Mouse (Mus musculus): ENCODE measurements around the gene Gps2. TPM values are rescaled to one million over a fixed set of nuclear protein-coding genes. Genes with fewer than 3 reads are reported as not detected.
A peak's percentile ranks its signal among the peaks of the same experiment; 100 is the strongest.

Gene Gps2
- 10 to 100 TPM; 26.2 to 27.5 TPM for total RNA-seq (2021)
- long read RNA-seq, experiment 1, transcript Gps2-201 (10 exons, 1,220 nt) = minor isoform, 9 of 32 reads
- long read RNA-seq, experiment 1, transcript Gps2-203 (11 exons, 1,159 nt) = major isoform, 16 of 32 reads
- long read RNA-seq, experiment 1, partial matches to known transcripts = 6 of 32 reads
- long read RNA-seq, experiment 1, other reads (novel, unspliced or antisense) = 1 of 32 reads
- long read RNA-seq, experiment 2, transcript Gps2-203 (11 exons, 1,159 nt) = major isoform, 6 of 13 reads
- long read RNA-seq, experiment 2, partial matches to known transcripts = 1 of 13 reads
- long read RNA-seq, experiment 2, other reads (novel, unspliced or antisense) = 2 of 13 reads

- peak; percentile 95 to 97 for DNase-seq
These were observed at the start of gene Gps2 for GRCm38 (mm10) chr11:69913554-69914371. Gene Gps2 (plus strand): TSS chr11:69913888.

DNA sequence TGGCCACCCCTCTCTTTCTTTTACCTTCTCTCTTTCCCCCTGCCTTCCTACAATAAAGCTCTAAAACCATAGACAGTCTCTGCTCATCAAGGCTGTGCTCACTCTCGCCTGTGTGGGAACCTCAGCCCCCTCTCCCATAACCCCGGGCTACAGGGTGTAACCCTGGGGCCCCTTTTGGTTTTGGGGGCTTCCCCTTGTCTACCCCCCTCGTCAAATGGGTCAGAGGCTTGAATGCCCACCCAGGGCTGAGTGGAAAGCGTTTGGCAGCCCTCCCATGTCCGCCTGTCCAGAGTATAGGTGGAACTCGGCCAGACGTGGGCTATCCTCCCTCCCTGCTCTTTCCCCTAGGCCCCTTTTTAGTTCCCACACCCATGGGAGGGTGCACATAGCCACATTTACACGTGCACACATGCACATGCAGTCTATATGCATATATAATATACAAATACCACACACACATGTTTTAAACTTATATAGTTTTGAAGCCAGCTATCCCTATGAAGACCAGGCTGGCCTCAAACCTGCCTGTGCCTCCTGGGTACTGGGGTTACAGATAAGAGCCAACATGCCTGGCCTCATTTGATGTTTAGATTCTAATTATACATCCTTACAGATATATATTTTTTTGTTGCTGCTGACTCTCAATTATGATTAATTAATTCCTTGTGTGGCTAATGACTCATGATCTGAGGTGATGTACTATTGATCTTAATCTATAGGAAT lies 49.4 kb upstream of the Gps2 start:
- DNase-seq = no peak

DNA sequence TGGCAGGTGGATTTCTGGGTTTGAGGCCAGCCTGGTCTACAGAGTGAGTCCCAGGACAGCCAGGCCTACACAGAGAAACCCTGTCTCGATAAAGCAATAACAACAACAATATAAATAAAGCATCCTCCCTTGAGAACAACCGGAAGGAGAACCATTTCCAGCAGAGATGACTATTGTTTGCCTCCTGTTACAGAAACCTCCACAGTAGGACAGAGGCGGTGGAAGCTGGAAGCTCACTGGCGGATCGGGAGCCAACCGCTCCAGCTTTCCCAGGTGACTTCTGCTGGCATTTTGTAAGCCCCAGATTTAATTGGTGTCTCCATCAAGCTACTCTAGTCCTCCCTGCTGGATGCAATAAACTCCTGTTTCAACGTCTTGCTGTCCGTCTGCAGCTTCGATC lies 48.1 kb upstream of the Gps2 start:
- DNase-seq = no peak

DNA sequence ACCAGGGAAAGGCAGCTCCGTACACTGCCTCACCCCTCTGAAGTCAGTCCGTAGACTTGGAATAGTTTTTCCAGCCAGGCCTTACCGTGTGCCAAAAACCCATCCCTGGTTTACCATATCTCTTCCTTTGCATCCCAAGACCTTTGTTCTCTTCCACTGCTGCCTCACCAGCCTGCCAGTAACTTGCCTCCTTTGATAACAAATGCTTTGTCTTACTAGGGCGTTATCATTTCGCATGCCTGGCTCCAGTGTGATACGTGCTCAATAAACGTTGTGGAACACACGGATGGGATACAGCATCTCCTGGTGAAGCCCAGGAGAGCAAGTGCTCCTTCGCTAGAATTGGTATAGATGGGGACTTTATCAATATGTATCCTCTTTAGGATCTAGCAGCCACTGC lies 46.4 kb upstream of the Gps2 start:
- no peak for DNase-seq

DNA sequence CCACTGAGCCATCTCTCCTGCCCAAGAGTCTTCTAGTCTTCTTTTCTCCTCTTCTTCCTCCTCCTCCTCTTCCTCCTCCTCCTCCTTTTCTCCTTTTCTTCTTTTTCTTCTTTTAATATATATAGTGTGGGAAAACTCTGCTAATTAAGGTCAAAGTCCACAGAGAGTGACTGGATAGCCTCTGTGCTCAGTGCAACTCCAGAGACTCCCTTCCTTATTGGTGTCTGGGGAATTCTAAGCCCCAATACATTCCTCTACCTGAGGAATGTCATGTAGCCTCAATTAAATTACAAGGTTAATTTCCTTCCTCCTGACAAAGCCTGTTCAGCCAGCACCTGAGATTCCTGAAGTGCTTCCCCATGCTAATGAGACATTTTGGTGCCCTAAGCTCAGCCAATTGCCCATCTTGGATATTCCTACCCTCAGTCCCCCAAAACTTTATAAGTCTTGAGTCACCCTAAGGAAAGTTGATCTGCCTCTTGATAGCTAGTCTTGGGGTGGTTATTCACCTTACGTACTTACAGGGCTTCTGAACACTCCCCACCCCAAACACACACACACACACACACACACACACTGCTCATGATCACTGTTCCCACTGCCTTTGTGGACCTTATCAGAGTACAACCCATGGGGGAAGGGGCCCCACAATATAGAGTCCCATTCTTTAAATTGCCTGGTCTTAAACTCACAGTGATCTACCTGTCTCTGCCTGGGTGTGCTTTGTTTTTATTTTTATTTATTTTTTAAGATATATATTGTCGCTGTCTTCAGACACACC lies 43.2 kb upstream of the Gps2 start:
- no peak for DNase-seq

- DNase-seq = no peak
These were observed 41.9 kb upstream of the Gps2 start for GRCm38 (mm10) chr11:69871822-69872221.

GRCm38 (mm10) chr11:69872451-69872850 lies 41.2 kb upstream of the Gps2 start:
- DNase-seq = no peak

GRCm38 (mm10) chr11:69876186-69876585 lies 37.5 kb upstream of the Gps2 start:
- peak; percentile 69 to 86 for DNase-seq

GRCm38 (mm10) chr11:69876867-69877266 lies 36.8 kb upstream of the Gps2 start:
- DNase-seq = peak; percentile 90 to 92

GRCm38 (mm10) chr11:69877878-69878277 lies 35.8 kb upstream of the Gps2 start, which contains the start of gene Tmem95:
Gene Tmem95 (minus strand): TSS chr11:69878018.
- DNase-seq = no peak

GRCm38 (mm10) chr11:69878399-69878798 lies 35.3 kb upstream of the Gps2 start:
- no peak for DNase-seq

DNA sequence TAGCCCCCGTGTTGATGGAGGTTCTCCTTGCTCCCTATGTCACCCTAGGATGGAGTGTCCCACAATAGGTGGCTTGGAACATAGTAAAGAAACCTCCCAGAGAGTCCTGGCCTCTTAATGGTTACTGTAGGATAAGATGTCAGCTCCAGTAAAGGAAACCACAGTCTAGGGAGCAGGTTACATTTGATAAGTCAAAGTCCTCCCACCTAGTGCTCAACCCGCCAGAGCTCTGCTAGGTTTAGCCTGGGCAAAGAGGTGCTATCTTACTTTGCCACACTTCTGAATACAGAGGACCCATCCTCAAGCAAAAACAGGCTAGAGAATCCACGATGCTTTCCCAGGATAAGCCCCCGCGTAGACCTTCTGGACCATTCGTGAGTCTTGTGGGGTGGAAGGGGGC lies 34.7 kb upstream of the Gps2 start:
- no peak for DNase-seq

DNA sequence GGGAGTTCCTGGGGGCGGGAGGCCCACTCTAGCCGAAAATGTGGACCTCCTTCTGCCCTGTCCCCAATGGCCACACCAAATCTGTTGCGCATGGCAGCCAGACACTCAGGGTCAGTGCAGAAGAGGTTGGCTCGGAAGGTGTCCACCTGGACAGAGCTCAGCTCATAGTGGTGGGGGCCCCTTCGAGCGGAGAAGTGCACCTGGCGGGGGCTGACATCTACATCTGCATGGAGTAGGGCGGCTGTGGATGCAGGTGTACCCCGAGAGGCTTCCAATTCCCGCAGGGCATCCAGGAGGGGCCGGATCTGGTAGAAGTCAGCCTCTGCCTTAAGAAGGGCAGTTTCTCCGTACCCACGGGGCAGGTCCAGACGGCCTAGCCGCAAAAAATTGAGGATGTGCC lies 34.0 kb upstream of the Gps2 start:
- no peak for DNase-seq

GRCm38 (mm10) chr11:69880506-69880852 lies 33.2 kb upstream of the Gps2 start:
- no peak for DNase-seq

DNA sequence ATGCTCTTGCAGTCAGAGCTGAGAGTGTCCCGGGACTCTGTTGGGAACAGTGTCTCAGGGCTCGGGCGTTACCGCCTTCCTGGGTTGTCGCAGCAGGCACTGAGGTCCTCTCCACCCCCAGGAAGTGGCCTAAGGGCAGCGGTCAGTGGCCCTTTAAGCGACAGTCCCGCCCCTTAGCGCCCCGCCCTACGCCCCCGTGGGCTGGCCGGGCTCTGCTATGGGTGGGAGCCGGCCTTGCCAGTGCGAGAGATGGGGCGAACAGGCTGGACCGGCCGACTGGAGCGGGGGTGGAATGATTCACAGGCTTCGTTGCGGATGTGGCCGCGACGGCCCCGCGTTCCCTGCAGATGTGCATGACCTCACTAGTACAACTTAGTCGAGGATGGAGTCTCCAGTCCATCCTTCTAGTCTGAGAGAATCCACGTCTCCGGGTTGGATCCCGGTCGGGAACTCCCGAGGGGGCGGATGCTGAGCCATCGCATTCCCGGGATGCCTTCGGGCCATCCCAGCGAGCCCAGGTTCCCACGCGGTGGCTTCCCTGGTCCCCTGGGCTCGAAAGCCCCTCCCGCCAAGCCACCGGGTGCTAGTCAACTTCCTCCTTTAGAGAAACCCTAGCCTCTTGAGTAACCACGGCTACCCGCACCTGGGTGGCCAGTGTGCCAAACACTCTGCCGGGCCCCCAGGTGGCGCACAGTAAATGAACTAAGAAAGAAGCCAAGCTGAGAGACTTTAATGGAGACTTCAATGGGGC lies 32.7 kb upstream of the Gps2 start, which contains the start of gene Kctd11:
Gene Kctd11 (minus strand): TSS at position 554 of the 751 bp plus-strand sequence.
- DNase-seq = peak; percentile 95 to 97

- no peak for DNase-seq
These were observed 31.7 kb upstream of the Gps2 start for GRCm38 (mm10) chr11:69881787-69882670.

GRCm38 (mm10) chr11:69883066-69883465 lies 30.6 kb upstream of the Gps2 start:
- DNase-seq = no peak

DNA sequence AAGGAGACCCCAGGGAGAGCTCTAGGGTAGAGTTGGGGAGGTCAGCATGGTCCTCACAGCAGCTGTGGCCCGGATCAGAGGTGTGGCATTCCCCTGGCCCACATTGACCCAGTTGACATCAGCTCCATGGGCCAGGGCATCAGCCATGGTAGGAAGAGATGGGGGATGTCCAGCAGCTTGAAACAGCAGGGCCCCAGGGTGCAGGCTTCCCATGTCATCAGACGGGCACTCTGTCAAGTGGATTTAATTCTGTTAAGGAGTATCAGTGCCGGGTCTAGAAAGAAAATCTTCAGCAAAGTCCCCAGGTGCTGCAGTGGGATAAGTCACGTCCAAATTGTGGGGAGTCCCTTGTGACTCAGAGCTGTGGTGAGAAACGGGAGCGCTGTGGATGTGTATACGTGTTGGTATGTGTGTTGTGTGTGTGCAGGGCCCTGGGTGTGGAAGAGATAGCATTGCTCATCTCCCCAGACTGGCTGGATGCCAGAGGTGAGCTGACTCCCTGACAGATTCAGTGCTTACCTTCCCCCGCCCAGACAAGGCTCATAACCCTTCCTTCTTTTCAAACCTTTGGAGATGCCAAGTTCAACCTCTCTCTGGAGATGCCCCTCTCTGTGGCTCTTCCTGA lies 30.0 kb upstream of the Gps2 start:
- no peak for DNase-seq

DNA sequence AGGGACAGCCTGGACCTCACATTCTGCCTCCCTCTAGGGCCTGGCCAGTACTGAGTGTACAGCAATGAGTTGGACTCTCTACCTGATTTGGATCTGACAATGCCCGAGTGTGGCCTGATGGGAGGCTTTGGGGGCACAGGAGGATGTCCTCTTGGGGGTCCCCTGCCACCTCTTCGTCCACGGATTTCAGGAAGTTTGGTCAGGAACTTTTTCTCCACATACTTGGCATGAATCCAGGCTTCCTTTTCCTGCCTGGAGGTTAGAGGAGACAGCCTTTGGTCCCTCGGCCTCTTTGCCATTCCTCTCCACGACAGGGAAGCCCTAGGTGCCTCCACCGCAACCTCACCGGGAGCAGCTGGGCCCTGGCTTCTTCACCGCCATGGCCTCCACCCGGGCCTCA lies 29.4 kb upstream of the Gps2 start:
- peak in 1 of 2 experiments; percentile 40 for DNase-seq

GRCm38 (mm10) chr11:69884663-69885062 lies 29.0 kb upstream of the Gps2 start:
- no peak for DNase-seq

Data from heart, adult 18-20 months (tissue).